Mouse (Mus musculus) lung, embryonic 15.5 days (tissue): ENCODE results near the gene Ebf1. TPM values are rescaled to one million over a fixed set of nuclear protein-coding genes. Genes with fewer than 3 reads are reported as not detected.

Experiments
- ATAC-seq: fragments of 200-750 bp; cut with Nextera tagmentation; 2 replicates; pipeline ENCODE4 v1.8.0; 2017; ENCODE audit warnings: moderate number of reproducible peaks, borderline replicate concordance; ENCODE audit not compliant: low FRiP score, low TSS enrichment; ENCODE audit errors: extremely low read depth
- H3K27ac ChIP-seq: fragments of 300-500 bp; sonication (generic); 2 replicates; pipeline ENCODE4 v1.5.1; 2015; ENCODE audit warnings: moderate library complexity, mild to moderate bottlenecking, inconsistent platforms
- H3K27me3 ChIP-seq: fragments of 300-500 bp; sonication (generic); 2 replicates; pipeline ENCODE4 v1.6.1; 2015; ENCODE audit warnings: inconsistent platforms
- H3K36me3 ChIP-seq: fragments of 300-500 bp; sonication (generic); 2 replicates; pipeline ENCODE4 v1.6.1; 2015; ENCODE audit warnings: inconsistent platforms
- H3K4me1 ChIP-seq: fragments of 300-500 bp; sonication (generic); 2 replicates; pipeline ENCODE4 v1.6.1; 2015; ENCODE audit warnings: inconsistent platforms
- H3K4me2 ChIP-seq: fragments of 300-500 bp; sonication (generic); 2 replicates; pipeline ENCODE4 v1.6.1; 2015; ENCODE audit warnings: inconsistent platforms, mild to moderate bottlenecking, moderate library complexity
- H3K4me3 ChIP-seq: fragments of 300-500 bp; sonication (generic); 2 replicates; pipeline ENCODE4 v1.5.1; 2015; ENCODE audit warnings: mild to moderate bottlenecking, inconsistent platforms
- H3K9ac ChIP-seq: fragments of 300-500 bp; sonication (generic); 2 replicates; pipeline ENCODE4 v1.6.1; 2015; ENCODE audit warnings: inconsistent platforms
- H3K9me3 ChIP-seq: fragments of 300-500 bp; sonication (generic); 2 replicates; pipeline ENCODE4 v1.6.1; 2016; ENCODE audit warnings: inconsistent platforms
- WGBS: fragments of 180-500 bp; shearing (Covaris S2); methylation state at CpG from one replicate; pipeline ENCODE4 v1.1.7; 2015; 5-methylcytosine and 5-hydroxymethylcytosine counted together
- polyA plus RNA-seq: library from polyadenylated mRNA; unstranded; fragments of >200 nt; fragmentation: Nextera tagmentation; extraction: Ambion mirVana; gene quantifications from 2 replicates; pipeline ENCODE4 v1.2.1, GENCODE M21; 2015

The Ebf1 gene
- polyA plus RNA-seq, 1 experiment from 2014 or later, result 12.4 TPM

- Histone ChIP-seq H3K27ac (no peak overlapping the region), H3K9me3 (no peaks in the 10 kb centered on the region)
These were observed 284.6 kb downstream of the Ebf1 start for GRCm38 (mm10) chr11:44901715-44902114.

GRCm38 (mm10) chr11:44902165-44902564 is 285.0 kb downstream of the Ebf1 start:
- no peaks in the 10 kb centered on the region for H3K36me3 ChIP-seq
- no peaks in the 10 kb centered on the region for H3K4me1 ChIP-seq
- 46% methylated on average over 6 of the region's 6 CpGs for WGBS
- no peaks in the 10 kb centered on the region for H3K9me3 ChIP-seq
- H3K9ac ChIP-seq, result no peak overlapping the region
- no peak overlapping the region for H3K4me3 ChIP-seq
- H3K4me2 ChIP-seq, result no peak overlapping the region
- no peaks in the 10 kb centered on the region for H3K27me3 ChIP-seq
- no peak overlapping the region for H3K27ac ChIP-seq
- no peak for ATAC-seq

More at GRCm38 (mm10) chr11:44901715-44902114, 284.6 kb downstream of the Ebf1 start:
- 73% methylated on average over 2 of the region's 2 CpGs for WGBS
- no peak overlapping the region for H3K4me3 ChIP-seq
- no peak overlapping the region for H3K9ac ChIP-seq
- H3K27me3 ChIP-seq, result no peaks in the 10 kb centered on the region
- no peak overlapping the region for H3K4me2 ChIP-seq
- no peaks in the 10 kb centered on the region for H3K36me3 ChIP-seq
- ATAC-seq, result no peak
- H3K4me1 ChIP-seq, result no peaks in the 10 kb centered on the region

- no peak for ATAC-seq
- H3K9ac ChIP-seq, result no peak overlapping the region
- H3K27ac ChIP-seq, result no peak overlapping the region
- no peaks in the 10 kb centered on the region for H3K4me1 ChIP-seq
- H3K27me3 ChIP-seq, result no peaks in the 10 kb centered on the region
- no peaks in the 10 kb centered on the region for H3K9me3 ChIP-seq
- WGBS, result 68% methylated on average over 9 of the region's 9 CpGs
- no peak overlapping the region for H3K4me3 ChIP-seq
- H3K4me2 ChIP-seq, result no peak overlapping the region
- no peaks in the 10 kb centered on the region for H3K36me3 ChIP-seq
These were observed 287.0 kb downstream of the Ebf1 start for GRCm38 (mm10) chr11:44904121-44904520.

- Histone ChIP-seq H3K36me3 (no peaks in the 10 kb centered on the region), H3K27ac (no peak overlapping the region), H3K27me3 (no peaks in the 10 kb centered on the region), H3K4me3 (no peak overlapping the region), H3K9me3 (no peaks in the 10 kb centered on the region), H3K4me1 (no peaks in the 10 kb centered on the region), H3K9ac (no peak overlapping the region), H3K4me2 (no peak overlapping the region)
- WGBS, result 30% methylated on average over 5 of the region's 5 CpGs
- no peak for ATAC-seq
These were observed 289.3 kb downstream of the Ebf1 start for GRCm38 (mm10) chr11:44906456-44906855.

GRCm38 (mm10) chr11:44911765-44912164 is 294.6 kb downstream of the Ebf1 start:
- H3K27me3 ChIP-seq, result no peaks in the 10 kb centered on the region
- WGBS, result 58% methylated on average over 1 of the region's 1 CpGs
- no peak overlapping the region for H3K9ac ChIP-seq
- no peaks in the 10 kb centered on the region for H3K4me1 ChIP-seq
- H3K4me3 ChIP-seq, result no peak overlapping the region
- H3K27ac ChIP-seq, result no peak overlapping the region
- H3K4me2 ChIP-seq, result no peak overlapping the region
- H3K36me3 ChIP-seq, result no peaks in the 10 kb centered on the region
- ATAC-seq, result no peak
- no peaks in the 10 kb centered on the region for H3K9me3 ChIP-seq

GRCm38 (mm10) chr11:44913806-44914205 is 296.7 kb downstream of the Ebf1 start:
- no peaks in the 10 kb centered on the region for H3K9me3 ChIP-seq
- no peak overlapping the region for H3K4me2 ChIP-seq
- WGBS, result 59% methylated on average over 5 of the region's 5 CpGs
- H3K4me3 ChIP-seq, result no peak overlapping the region
- no peak overlapping the region for H3K27ac ChIP-seq
- no peak for ATAC-seq
- no peaks in the 10 kb centered on the region for H3K36me3 ChIP-seq
- no peaks in the 10 kb centered on the region for H3K4me1 ChIP-seq
- H3K9ac ChIP-seq, result no peak overlapping the region
- H3K27me3 ChIP-seq, result no peaks in the 10 kb centered on the region

- no peak for ATAC-seq
- WGBS, result 44% methylated on average over 8 of the region's 8 CpGs
- Histone ChIP-seq H3K4me2 (no peak overlapping the region), H3K4me3 (no peak overlapping the region), H3K27me3 (no peaks in the 10 kb centered on the region), H3K9me3 (no peaks in the 10 kb centered on the region), H3K36me3 (no peaks in the 10 kb centered on the region), H3K9ac (no peak overlapping the region), H3K4me1 (no peaks in the 10 kb centered on the region), H3K27ac (no peak overlapping the region)
These were observed 299.9 kb downstream of the Ebf1 start for GRCm38 (mm10) chr11:44917059-44917458.

GRCm38 (mm10) chr11:44923138-44923537 is 306.0 kb downstream of the Ebf1 start:
- Histone ChIP-seq H3K27me3 (no peaks in the 10 kb centered on the region), H3K36me3 (no peaks in the 10 kb centered on the region), H3K4me3 (no peak overlapping the region), H3K27ac (no peak overlapping the region), H3K4me2 (no peak overlapping the region), H3K4me1 (no peaks in the 10 kb centered on the region), H3K9me3 (no peaks in the 10 kb centered on the region), H3K9ac (no peak overlapping the region)
- 45% methylated on average over 3 of the region's 3 CpGs for WGBS
- ATAC-seq, result no peak

GRCm38 (mm10) chr11:44923868-44924508 is 306.9 kb downstream of the Ebf1 start:
- ATAC-seq, result no peak
- H3K27me3 ChIP-seq, result no peaks in the 10 kb centered on the region
- no peaks in the 10 kb centered on the region for H3K36me3 ChIP-seq
- no peak overlapping the region for H3K4me2 ChIP-seq
- H3K4me3 ChIP-seq, result no peak overlapping the region
- no peaks in the 10 kb centered on the region for H3K4me1 ChIP-seq
- WGBS, result 55% methylated on average over 10 of the region's 10 CpGs
- H3K9ac ChIP-seq, result no peak overlapping the region
- no peak overlapping the region for H3K27ac ChIP-seq
- H3K9me3 ChIP-seq, result no peaks in the 10 kb centered on the region

GRCm38 (mm10) chr11:44924896-44925295 is 307.8 kb downstream of the Ebf1 start:
- H3K9ac ChIP-seq, result no peak overlapping the region
- no peaks in the 10 kb centered on the region for H3K36me3 ChIP-seq
- H3K4me2 ChIP-seq, result no peak overlapping the region
- H3K4me3 ChIP-seq, result no peak overlapping the region
- no peaks in the 10 kb centered on the region for H3K27me3 ChIP-seq
- no peaks in the 10 kb centered on the region for H3K9me3 ChIP-seq
- no peaks in the 10 kb centered on the region for H3K4me1 ChIP-seq
- ATAC-seq, result no peak
- 33% methylated on average over 8 of the region's 8 CpGs for WGBS
- H3K27ac ChIP-seq, result no peak overlapping the region

GRCm38 (mm10) chr11:44925806-44926525 is 308.8 kb downstream of the Ebf1 start:
- no peak overlapping the region for H3K27ac ChIP-seq
- H3K27me3 ChIP-seq, result no peaks in the 10 kb centered on the region
- ATAC-seq, result no peak
- H3K4me1 ChIP-seq, result no peaks in the 10 kb centered on the region
- H3K4me3 ChIP-seq, result no peak overlapping the region
- H3K36me3 ChIP-seq, result no peaks in the 10 kb centered on the region
- H3K4me2 ChIP-seq, result no peak overlapping the region
- H3K9ac ChIP-seq, result no peak overlapping the region
- no peaks in the 10 kb centered on the region for H3K9me3 ChIP-seq
- 85% methylated on average over 12 of the region's 12 CpGs for WGBS

- H3K4me2 ChIP-seq, result no peak overlapping the region
- H3K36me3 ChIP-seq, result no peaks in the 10 kb centered on the region
- H3K4me3 ChIP-seq, result no peak overlapping the region
- 75% methylated on average over 6 of the region's 6 CpGs for WGBS
- ATAC-seq, result no peak
- no peaks in the 10 kb centered on the region for H3K9me3 ChIP-seq
- H3K27me3 ChIP-seq, result no peaks in the 10 kb centered on the region
- H3K9ac ChIP-seq, result no peak overlapping the region
- no peak overlapping the region for H3K27ac ChIP-seq
- H3K4me1 ChIP-seq, result no peaks in the 10 kb centered on the region
These were observed 311.3 kb downstream of the Ebf1 start for GRCm38 (mm10) chr11:44928403-44928802.
